Comparison of ENCODE assay signal across 29 mouse cellular contexts in the genomic region with DNA sequence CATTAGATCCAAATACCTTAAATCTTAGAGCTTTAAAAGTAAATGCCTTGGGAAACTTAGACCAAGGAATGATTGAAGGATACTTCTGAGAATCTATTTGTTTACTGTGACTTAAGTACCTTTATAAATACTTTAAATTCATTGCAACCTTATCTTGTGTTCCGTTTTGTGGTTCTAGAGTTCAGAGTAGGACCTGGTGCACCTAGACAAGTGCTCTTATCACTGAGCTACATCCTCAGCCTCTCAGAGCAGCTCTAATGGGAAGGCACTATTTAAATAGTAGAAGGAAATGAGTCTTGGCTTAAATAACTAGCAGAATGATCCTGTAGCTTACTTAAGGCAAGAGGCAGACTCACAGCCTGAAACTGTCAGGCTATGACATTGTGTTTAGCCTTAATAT. TPM values are rescaled to one million over a fixed set of nuclear protein-coding genes. Genes with fewer than 3 reads are reported as not detected.
DNase-seq lines count a peak whose midpoint lies in the region; ATAC-seq and TF ChIP-seq lines count a peak whose summit lies in the region.
"Had no signal": no experiment of that assay in that cellular context is flagged by ENCODE, and none has a peak within 500 bp of the region (broad histone marks: within the 10 kb centered on the region; RNA-seq: fewer than 3 reads in every experiment).

No protein-coding gene starts in this region.

- H3K4me1 ChIP-seq in lung, postnatal 0 days (ENCODE audit: insufficient read depth, low read depth, low read length), result no peaks in the 10 kb centered on the region
- H3K4me1 ChIP-seq in liver, embryonic 16.5 days (ENCODE audit: control insufficient read depth, low read depth, low read length), result peaks cover 39% of the 10 kb centered on the region
- H3K4me1 ChIP-seq in stomach, embryonic 16.5 days (ENCODE audit: control insufficient read depth, insufficient read depth, low read length), result no peaks in the 10 kb centered on the region
- no peaks in the 10 kb centered on the region for H3K4me1 ChIP-seq in hindbrain, embryonic 13.5 days (replicated peaks)
- no peaks in the 10 kb centered on the region for H3K4me1 ChIP-seq in hindbrain, embryonic 16.5 days (ENCODE audit: control insufficient read depth, insufficient read depth, low read depth, low read length)
- H3K4me1 ChIP-seq: embryonic facial prominence, embryonic 12.5 days; limb, embryonic 10.5 days; limb, embryonic 15.5 days; lung, embryonic 15.5 days had no signal

- ATAC-seq in lung, postnatal 0 days, result peak; percentile 44; the same call in 1 of the 2 replicates
- ATAC-seq in erythroid progenitor cell, adult 5-6 weeks (replicated peaks; ENCODE audit: low FRiP score, poor library complexity, severe bottlenecking), result peak; percentile 70
- peak; percentile 80 for ATAC-seq in liver, embryonic 16.5 days (ENCODE audit: low read depth)
- peak; percentile 40; the same call in 1 of the 2 replicates for ATAC-seq in stomach, embryonic 16.5 days (ENCODE audit: insufficient read depth, low FRiP score)
- ATAC-seq in hindbrain, embryonic 13.5 days (ENCODE audit: low FRiP score), result no peak
- no peak for ATAC-seq in hindbrain, embryonic 16.5 days
- ATAC-seq: forebrain, embryonic 16.5 days; inflammation-experienced regulatory T-cells, adult 6 months had no signal

- H3K27ac ChIP-seq in lung, postnatal 0 days (ENCODE audit: low read length), result no peak overlapping the region
- peak overlapping the region; percentile 77 for H3K27ac ChIP-seq in liver, embryonic 16.5 days (ENCODE audit: low read length)
- no peak overlapping the region for H3K27ac ChIP-seq in stomach, embryonic 16.5 days (ENCODE audit: low read length)
- H3K27ac ChIP-seq in hindbrain, embryonic 13.5 days, result no peak overlapping the region
- H3K27ac ChIP-seq in hindbrain, embryonic 16.5 days (ENCODE audit: low read depth, low read length), result no peak overlapping the region
- H3K27ac ChIP-seq: embryonic facial prominence, embryonic 12.5 days; gastrocnemius, adult 2 months; heart, adult 2 months; hindbrain, embryonic 14.5 days; limb, embryonic 10.5 days; limb, embryonic 15.5 days; lung, embryonic 15.5 days had no signal

- no peak overlapping the region for H3K4me3 ChIP-seq in lung, postnatal 0 days (ENCODE audit: low read depth, low read length)
- no peak overlapping the region for H3K4me3 ChIP-seq in liver, embryonic 16.5 days (ENCODE audit: low read depth, low read length)
- no peak overlapping the region for H3K4me3 ChIP-seq in stomach, embryonic 16.5 days (replicated peaks; ENCODE audit: low read length)
- H3K4me3 ChIP-seq in hindbrain, embryonic 13.5 days, result no peak overlapping the region
- H3K4me3 ChIP-seq in hindbrain, embryonic 16.5 days (ENCODE audit: low read length), result no peak overlapping the region
- H3K4me3 ChIP-seq: embryonic facial prominence, embryonic 12.5 days; gastrocnemius, adult 2 months; heart, adult 2 months; heart, embryonic 12.5 days; limb, embryonic 10.5 days; limb, embryonic 15.5 days; lung, embryonic 15.5 days had no signal

- no peak for DNase-seq in lung, postnatal 0 days (ENCODE audit: low spot score)
- DNase-seq in lung, postnatal 36 days, result no peak
- no peak for DNase-seq in gastrocnemius, postnatal 14 days
- DNase-seq: adrenal gland, postnatal 14 days; cerebellum, adult 9-10 months; cerebellum, postnatal 36 days; gastrocnemius, adult 2 months; heart, adult 2 months; heart, postnatal 4 days; kidney, adult 11 months; kidney, postnatal 36 days; lung, postnatal 4 days; midbrain, embryonic 14.5 days; right cerebral cortex, postnatal 4 days; thymus, postnatal 14 days had no signal

- H3K36me3 ChIP-seq in lung, postnatal 0 days (ENCODE audit: insufficient read depth, low read length), result no peaks in the 10 kb centered on the region
- H3K36me3 ChIP-seq in liver, embryonic 16.5 days (ENCODE audit: control insufficient read depth, insufficient read depth), result no peaks in the 10 kb centered on the region
- H3K36me3 ChIP-seq in stomach, embryonic 16.5 days (ENCODE audit: control insufficient read depth, insufficient read depth, low read length), result no peaks in the 10 kb centered on the region
- peaks cover 18% of the 10 kb centered on the region for H3K36me3 ChIP-seq in hindbrain, embryonic 13.5 days
- H3K36me3 ChIP-seq in hindbrain, embryonic 16.5 days (ENCODE audit: control insufficient read depth, insufficient read depth, low read length), result peaks cover 7% of the 10 kb centered on the region; the same call in 1 of the 2 replicates

- intact Hi-C loops in gastrocnemius, postnatal 14 days (cut with DNase I; ENCODE audit: low total_unique reads), result no loop called here

- TF ChIP-seq CTCF in lung, postnatal 0 days (IDR thresholded peaks at IDR 0.05), result no peak

- H3K27me3 ChIP-seq in lung, postnatal 0 days (replicated peaks; ENCODE audit: insufficient read depth, low read length), result no peaks in the 10 kb centered on the region
- H3K27me3 ChIP-seq in liver, embryonic 16.5 days (ENCODE audit: control insufficient read depth, insufficient read depth, low read depth, low read length), result no peaks in the 10 kb centered on the region
- H3K27me3 ChIP-seq in stomach, embryonic 16.5 days (ENCODE audit: control insufficient read depth, insufficient read depth, low read length), result no peaks in the 10 kb centered on the region
- no peaks in the 10 kb centered on the region for H3K27me3 ChIP-seq in hindbrain, embryonic 13.5 days
- H3K27me3 ChIP-seq in hindbrain, embryonic 16.5 days (replicated peaks; ENCODE audit: control insufficient read depth, insufficient read depth, low read length), result no peaks in the 10 kb centered on the region
- H3K27me3 ChIP-seq: embryonic facial prominence, embryonic 12.5 days; heart, embryonic 12.5 days; limb, embryonic 15.5 days; lung, embryonic 15.5 days had no signal

- TF ChIP-seq EP300 in lung, postnatal 0 days (IDR thresholded peaks at IDR 0.05), result peak; percentile 32; the same call in 1 of the 2 replicates

- no peak overlapping the region for H3K9ac ChIP-seq in lung, postnatal 0 days (replicated peaks; ENCODE audit: low read depth)
- H3K9ac ChIP-seq in liver, embryonic 16.5 days (ENCODE audit: low read depth, low read length), result peak overlapping the region; percentile 28; the same call in 1 of the 2 replicates
- H3K9ac ChIP-seq in stomach, embryonic 16.5 days (ENCODE audit: low read length), result no peak overlapping the region
- H3K9ac ChIP-seq in hindbrain, embryonic 13.5 days, result no peak overlapping the region
- no peak overlapping the region for H3K9ac ChIP-seq in hindbrain, embryonic 16.5 days (ENCODE audit: low read depth, low read length)
- H3K9ac ChIP-seq: embryonic facial prominence, embryonic 12.5 days; heart, embryonic 12.5 days; hindbrain, embryonic 14.5 days; limb, embryonic 15.5 days; lung, embryonic 15.5 days had no signal

- H3K9me3 ChIP-seq in lung, postnatal 0 days (ENCODE audit: low read length), result no peaks in the 10 kb centered on the region
- H3K9me3 ChIP-seq in liver, embryonic 16.5 days (replicated peaks; ENCODE audit: control insufficient read depth, low read length), result no peaks in the 10 kb centered on the region
- no peaks in the 10 kb centered on the region for H3K9me3 ChIP-seq in stomach, embryonic 16.5 days (replicated peaks; ENCODE audit: control insufficient read depth, low read length)
- H3K9me3 ChIP-seq in hindbrain, embryonic 13.5 days, result no peaks in the 10 kb centered on the region
- no peaks in the 10 kb centered on the region for H3K9me3 ChIP-seq in hindbrain, embryonic 16.5 days (ENCODE audit: control insufficient read depth, low read length)
- H3K9me3 ChIP-seq: embryonic facial prominence, embryonic 12.5 days; heart, embryonic 12.5 days; limb, embryonic 10.5 days; limb, embryonic 15.5 days; lung, embryonic 15.5 days had no signal

- 48% methylated on average over 1 of the region's 1 CpGs for WGBS in lung, postnatal 0 days
- WGBS in liver, embryonic 16.5 days (ENCODE audit: insufficient replicate concordance), result 31% methylated on average over 1 of the region's 1 CpGs
- WGBS in stomach, embryonic 16.5 days, result 60% methylated on average over 1 of the region's 1 CpGs
- WGBS in hindbrain, embryonic 13.5 days, result 90% methylated on average over 1 of the region's 1 CpGs
- 97% methylated on average over 1 of the region's 1 CpGs for WGBS in hindbrain, embryonic 16.5 days

- no peak overlapping the region for H3K4me2 ChIP-seq in lung, postnatal 0 days (replicated peaks; ENCODE audit: low read depth, low read length)
- peak overlapping the region; percentile 41; the same call in 1 of the 2 replicates for H3K4me2 ChIP-seq in liver, embryonic 16.5 days (ENCODE audit: low read depth, low read length)
- no peak overlapping the region for H3K4me2 ChIP-seq in stomach, embryonic 16.5 days (ENCODE audit: low read depth, low read length)
- H3K4me2 ChIP-seq in hindbrain, embryonic 13.5 days, result no peak overlapping the region
- no peak overlapping the region for H3K4me2 ChIP-seq in hindbrain, embryonic 16.5 days (ENCODE audit: low read length)
- H3K4me2 ChIP-seq: embryonic facial prominence, embryonic 12.5 days; heart, embryonic 12.5 days; hindbrain, embryonic 14.5 days; limb, embryonic 15.5 days; lung, embryonic 15.5 days had no signal

RNA-seq across cellular contexts. Expression of a gene that starts 17.4 kb away (rescaled TPM):
- 18.5 and 19.8 TPM in 2 replicates for polyA plus RNA-seq in lung, postnatal 0 days (2015; fragmentation: Nextera tagmentation; extraction: Ambion mirVana)
- total RNA-seq in erythroid progenitor cell, adult 5-6 weeks (2015; ENCODE audit: low replicate concordance), result 119 and 134 TPM in 2 replicates
- 35.3 and 67.6 TPM in 2 replicates for total RNA-seq in erythroid progenitor cell, adult 5-6 weeks (2017; ENCODE audit: low replicate concordance)
- polyA plus RNA-seq in liver, embryonic 16.5 days (2015; fragmentation: Nextera tagmentation; extraction: Ambion mirVana), result 24.2 and 26.6 TPM in 2 replicates
- 16.4 and 17.8 TPM in 2 replicates for polyA plus RNA-seq in stomach, embryonic 16.5 days (2015; fragmentation: Nextera tagmentation; extraction: Ambion mirVana)
- 53.8 and 61.1 TPM in 2 replicates for polyA plus RNA-seq in hindbrain, embryonic 13.5 days (2015; fragmentation: Nextera tagmentation; extraction: Ambion mirVana)
- 1 to 10 TPM; 2.6 to 3.1 TPM for total RNA-seq in gastrocnemius, postnatal 14 days (2021)
- 45.0 and 46.0 TPM in 2 replicates for polyA plus RNA-seq in hindbrain, embryonic 16.5 days (2015; fragmentation: Nextera tagmentation; extraction: Ambion mirVana)

RNA-seq across cellular contexts. Expression of a gene that starts 25.0 kb away (rescaled TPM):
- polyA plus RNA-seq in lung, postnatal 0 days (2015; fragmentation: Nextera tagmentation; extraction: Ambion mirVana), result 21.1 and 25.1 TPM in 2 replicates
- total RNA-seq in erythroid progenitor cell, adult 5-6 weeks (2015; ENCODE audit: low replicate concordance), result 19.8 and 20.5 TPM in 2 replicates
- total RNA-seq in erythroid progenitor cell, adult 5-6 weeks (2017; ENCODE audit: low replicate concordance), result 10.7 and 19.8 TPM in 2 replicates
- 12.0 and 12.6 TPM in 2 replicates for polyA plus RNA-seq in liver, embryonic 16.5 days (2015; fragmentation: Nextera tagmentation; extraction: Ambion mirVana)
- polyA plus RNA-seq in stomach, embryonic 16.5 days (2015; fragmentation: Nextera tagmentation; extraction: Ambion mirVana), result 15.4 and 16.6 TPM in 2 replicates
- polyA plus RNA-seq in hindbrain, embryonic 13.5 days (2015; fragmentation: Nextera tagmentation; extraction: Ambion mirVana), result 15.2 and 15.8 TPM in 2 replicates
- total RNA-seq in gastrocnemius, postnatal 14 days (2021), result 10 to 100 TPM; 69.3 to 72.8 TPM
- 16.3 and 18.7 TPM in 2 replicates for polyA plus RNA-seq in hindbrain, embryonic 16.5 days (2015; fragmentation: Nextera tagmentation; extraction: Ambion mirVana)

RNA-seq across cellular contexts. Expression of a gene that starts 54.2 kb away (rescaled TPM):
- 4.5 and 5.7 TPM in 2 replicates for polyA plus RNA-seq in lung, postnatal 0 days (2015; fragmentation: Nextera tagmentation; extraction: Ambion mirVana)
- 5.4 TPM in 1 of 2 replicates, not detected in the other for total RNA-seq in erythroid progenitor cell, adult 5-6 weeks (2015; ENCODE audit: low replicate concordance)
- not detected in 2 replicates for total RNA-seq in erythroid progenitor cell, adult 5-6 weeks (2017; ENCODE audit: low replicate concordance)
- polyA plus RNA-seq in liver, embryonic 16.5 days (2015; fragmentation: Nextera tagmentation; extraction: Ambion mirVana), result 0.01 and 0.02 TPM in 2 replicates
- 0.12 and 0.21 TPM in 2 replicates for polyA plus RNA-seq in stomach, embryonic 16.5 days (2015; fragmentation: Nextera tagmentation; extraction: Ambion mirVana)
- polyA plus RNA-seq in hindbrain, embryonic 13.5 days (2015; fragmentation: Nextera tagmentation; extraction: Ambion mirVana), result 0.25 and 0.30 TPM in 2 replicates
- total RNA-seq in gastrocnemius, postnatal 14 days (2021), result under 1 TPM; 0.04 to 0.14 TPM
- 0.39 and 0.43 TPM in 2 replicates for polyA plus RNA-seq in hindbrain, embryonic 16.5 days (2015; fragmentation: Nextera tagmentation; extraction: Ambion mirVana)
- total RNA-seq: neutrophil, adult 5-6 weeks had no signal

Comparison
In these comparisons a context has a peak if more than half of its experiments do, and no peak if none do; other contexts are left out.
1. ATAC-seq: peak in lung, postnatal 0 days (single experiment), erythroid progenitor cell, adult 5-6 weeks (single experiment), liver, embryonic 16.5 days (single experiment) and stomach, embryonic 16.5 days (single experiment); none in hindbrain, embryonic 13.5 days (single experiment) and hindbrain, embryonic 16.5 days (single experiment).